Mouse (Mus musculus) spleen, adult 12 weeks (tissue): ENCODE results near the gene Dgat2.

Experiments
- DNase-seq: peaks from one replicate; pipeline ENCODE4 v3.0.0; 2022; ENCODE audit warnings: low spot score

The Dgat2 gene

GRCm38 (mm10) chr7:99139841-99140491 is 42.6 kb downstream of the Dgat2 start:
- no peak for DNase-seq

- DNase-seq: no peak
Observed at GRCm38 (mm10) chr7:99137541-99137940, 45.0 kb downstream of the Dgat2 start.

DNA sequence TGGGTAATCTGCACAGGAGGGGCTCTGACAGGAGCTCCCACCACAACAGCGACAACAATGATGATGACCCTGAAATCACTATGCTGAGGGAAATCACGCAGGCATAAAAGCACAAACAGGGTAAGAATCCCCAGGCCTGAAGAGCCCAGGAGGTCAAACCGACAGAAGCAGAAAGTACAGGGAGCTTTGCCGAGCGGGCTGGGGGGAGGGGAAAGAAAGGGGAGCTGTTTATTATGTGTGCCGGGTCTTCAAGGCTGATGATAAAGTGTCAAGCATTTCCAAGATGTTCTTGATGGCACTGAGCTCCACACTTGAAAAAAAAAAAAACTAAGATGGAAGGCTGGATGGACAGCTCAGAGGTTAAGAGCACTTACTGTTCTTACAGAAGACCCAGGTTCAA is 45.7 kb downstream of the Dgat2 start:
- no peak for DNase-seq

GRCm38 (mm10) chr7:99133811-99134402 is 48.6 kb downstream of the Dgat2 start:
- DNase-seq: no peak

DNA sequence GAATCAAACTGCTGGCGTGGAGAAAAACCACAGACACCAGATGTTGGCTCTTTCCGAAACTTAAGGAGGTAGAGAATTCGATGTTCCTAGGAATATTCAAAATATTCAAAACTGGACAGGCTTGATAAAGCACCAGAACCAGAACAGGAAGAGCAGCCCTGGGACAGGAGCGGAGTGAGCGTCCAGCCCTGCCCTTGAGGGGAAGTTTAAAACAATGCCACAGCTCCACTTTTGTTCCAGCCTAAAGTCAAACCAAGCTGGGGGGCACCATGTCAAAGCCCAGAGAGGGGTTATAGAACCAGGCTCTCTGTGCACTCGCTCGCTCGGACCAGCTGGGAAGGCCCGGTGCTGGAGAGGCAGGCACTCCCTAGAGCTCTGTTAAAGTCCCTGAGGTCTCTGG is 49.9 kb downstream of the Dgat2 start:
- DNase-seq: no peak

DNA sequence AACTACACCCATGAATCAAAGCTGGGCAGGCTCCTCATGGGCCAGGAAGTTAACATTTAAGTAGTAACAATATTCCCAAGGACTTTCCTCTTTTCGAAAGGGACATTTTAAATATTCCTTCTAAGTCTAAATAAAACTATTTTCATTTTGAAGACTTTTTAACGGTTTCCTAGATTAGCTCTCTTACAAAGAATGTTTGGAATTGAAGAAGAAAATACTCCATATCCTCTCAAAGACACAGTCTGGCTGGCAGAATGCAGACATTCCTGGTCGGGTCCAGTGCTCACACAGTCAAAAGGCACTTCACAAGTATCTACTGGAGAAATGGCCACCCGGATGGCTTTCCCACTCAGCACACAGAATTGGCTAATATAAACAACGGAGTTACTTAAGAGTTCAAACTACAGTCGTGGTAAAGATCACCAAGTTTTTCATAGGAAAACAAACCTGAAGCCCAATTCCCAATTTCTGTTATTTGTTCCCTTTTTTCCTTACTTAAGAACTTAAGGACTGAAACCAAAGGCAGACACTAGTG is 50.6 kb downstream of the Dgat2 start:
- DNase-seq: no peak

- DNase-seq: no peak
Observed at GRCm38 (mm10) chr7:99128965-99129364, 53.6 kb downstream of the Dgat2 start.

GRCm38 (mm10) chr7:99128020-99128950 is 54.2 kb downstream of the Dgat2 start:
- no peak for DNase-seq

- no peak for DNase-seq
Observed at GRCm38 (mm10) chr7:99126057-99126456, 56.5 kb downstream of the Dgat2 start.

DNA sequence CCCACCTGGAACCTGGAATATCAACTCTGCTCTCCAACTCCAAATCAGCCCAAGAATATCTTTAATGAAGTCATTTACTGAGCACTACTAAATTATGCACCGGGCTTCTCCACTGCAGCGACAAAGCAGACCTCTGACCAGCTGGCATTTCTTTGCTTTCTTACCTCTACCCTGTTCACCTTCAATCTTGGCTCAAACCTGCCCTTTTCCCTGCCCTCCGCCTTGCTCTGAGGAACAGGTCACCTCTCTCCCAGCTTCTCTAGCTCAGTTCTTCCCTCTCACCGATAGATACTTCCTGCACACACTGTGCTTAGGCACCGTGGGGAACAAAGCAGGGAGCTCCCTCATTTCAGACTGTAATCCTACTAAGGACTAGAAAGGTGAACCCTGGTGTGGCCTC is 59.9 kb downstream of the Dgat2 start:
- DNase-seq: no peak

GRCm38 (mm10) chr7:99120865-99121521 is 61.5 kb downstream of the Dgat2 start:
- DNase-seq: peak; percentile 25

DNA sequence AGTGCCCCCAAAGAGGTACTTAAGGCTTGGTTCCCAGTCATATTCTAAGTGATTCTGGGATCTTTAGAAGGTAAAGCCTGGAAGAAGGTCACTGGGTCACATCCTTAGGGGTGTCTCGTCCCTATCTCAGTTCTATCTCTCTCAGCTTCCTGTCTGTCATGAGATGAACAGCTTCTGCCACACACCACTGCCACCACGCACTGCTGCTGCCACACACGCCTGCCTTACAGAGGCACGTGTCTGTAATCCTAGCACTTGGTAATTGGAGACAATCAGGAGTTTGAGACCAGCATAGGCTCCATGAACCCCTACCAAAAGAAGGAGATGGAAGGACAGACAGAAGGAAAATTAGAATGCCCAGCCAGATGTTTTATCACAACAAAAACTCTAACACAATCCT is 62.4 kb downstream of the Dgat2 start:
- no peak for DNase-seq

GRCm38 (mm10) chr7:99116781-99117180 is 65.7 kb downstream of the Dgat2 start:
- no peak for DNase-seq

- DNase-seq: no peak
Observed at GRCm38 (mm10) chr7:99114006-99114726, 68.4 kb downstream of the Dgat2 start.

DNA sequence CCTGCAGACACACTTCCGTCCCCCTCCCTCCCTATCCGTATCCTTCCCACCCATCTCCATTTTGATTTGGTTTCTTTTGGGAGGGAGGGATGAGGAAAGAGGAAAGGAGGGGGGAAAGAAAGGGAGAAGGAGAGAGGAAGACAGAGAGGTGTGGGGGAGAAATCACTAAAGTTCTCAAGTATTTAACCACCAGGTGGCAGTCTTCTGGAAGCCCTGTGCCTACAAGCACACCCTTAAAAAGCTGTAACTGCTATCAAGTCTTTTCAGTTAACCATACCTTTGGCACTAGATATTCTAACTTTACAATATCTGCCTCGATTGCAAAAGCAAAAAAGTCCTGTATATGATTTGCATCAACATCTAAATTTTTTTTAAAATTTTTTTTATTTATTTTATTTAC is 75.0 kb downstream of the Dgat2 start:
- no peak for DNase-seq

DNA sequence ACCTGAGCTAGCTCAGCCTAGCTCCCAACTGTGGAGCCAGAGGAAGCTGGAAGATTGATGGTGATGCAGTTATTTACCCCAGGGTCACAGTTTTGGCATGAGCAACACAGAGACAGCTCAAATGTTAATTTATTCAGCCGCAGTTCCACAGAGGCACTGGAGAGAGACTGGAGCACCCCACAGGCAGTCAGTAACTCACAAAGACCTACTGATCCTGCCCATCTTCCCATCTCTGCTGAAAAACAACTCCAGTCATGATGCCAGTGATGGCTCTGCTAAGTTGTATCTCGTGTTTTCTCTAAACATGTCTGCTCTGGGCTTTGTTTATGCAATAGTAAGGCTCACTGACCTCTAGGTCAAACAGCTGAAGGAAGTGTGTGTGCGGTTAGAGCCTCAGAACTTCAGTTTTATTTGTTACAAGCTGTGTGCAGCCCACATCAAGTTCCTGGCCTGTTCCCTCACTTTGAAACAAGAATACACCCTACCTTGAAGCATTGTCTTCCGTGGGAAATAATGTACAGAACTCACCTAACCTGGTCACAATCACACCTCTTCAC is 75.7 kb downstream of the Dgat2 start:
- no peak for DNase-seq
